Comparison of ENCODE assay signal across 8 mouse cellular contexts in the genomic region with DNA sequence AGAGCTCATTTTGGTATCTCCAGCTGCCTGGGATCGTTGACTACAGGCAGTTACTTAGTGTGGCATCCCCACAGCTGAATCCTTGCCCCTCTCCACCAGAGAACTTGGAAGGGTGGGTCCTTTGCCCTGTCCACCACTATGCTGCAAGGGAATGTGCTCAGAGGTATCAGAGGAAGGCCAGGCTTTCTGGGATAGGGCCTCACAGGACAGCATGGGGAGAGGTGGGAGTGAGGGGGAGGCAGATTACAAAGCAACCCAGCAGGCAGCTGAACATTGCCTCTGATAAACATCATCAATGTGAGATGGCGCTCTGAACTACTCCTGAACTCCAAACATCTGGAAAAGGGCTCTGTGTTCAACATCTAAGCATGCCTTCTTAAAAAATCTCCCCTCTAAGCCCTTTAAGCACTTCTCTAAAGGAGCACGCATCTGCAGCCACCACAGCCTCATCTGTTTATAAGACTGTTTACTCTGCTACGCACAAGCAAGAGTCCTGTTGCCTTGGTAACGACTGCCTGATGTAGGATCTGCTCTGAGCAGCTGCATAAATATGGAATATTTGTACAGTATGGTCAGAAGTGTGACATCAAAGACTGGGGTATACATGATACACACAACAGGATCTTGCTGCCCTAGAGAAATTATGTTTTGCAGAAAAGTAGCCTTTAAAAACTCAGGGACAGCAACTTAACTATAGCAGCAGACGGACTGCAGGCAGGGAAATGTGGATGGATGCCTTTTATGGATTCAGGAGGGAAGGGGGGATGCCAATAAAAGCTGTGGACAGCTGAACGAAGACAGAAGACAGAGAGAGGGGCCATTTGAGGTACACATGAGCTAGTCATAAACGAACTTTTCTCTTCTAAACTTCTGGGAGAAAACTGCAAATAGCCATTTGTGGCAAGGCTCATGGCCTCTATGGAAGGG.
DNase-seq lines count a peak whose midpoint lies in the region; ATAC-seq and TF ChIP-seq lines count a peak whose summit lies in the region.

No protein-coding gene starts in this region.

- no peaks in the 10 kb centered on the region for H3K9me3 ChIP-seq in forebrain, embryonic 12.5 days
- H3K9me3 ChIP-seq in forebrain, embryonic 11.5 days (ENCODE audit: control insufficient read depth, low read length) = no peaks in the 10 kb centered on the region
- no peaks in the 10 kb centered on the region for H3K9me3 ChIP-seq in hindbrain, embryonic 16.5 days (ENCODE audit: control insufficient read depth, low read length)
- no peaks in the 10 kb centered on the region for H3K9me3 ChIP-seq in midbrain, embryonic 16.5 days (replicated peaks; ENCODE audit: control insufficient read depth, low read length, poor library complexity, severe bottlenecking)

- TF ChIP-seq CTCF in cortical plate, adult 2 months (IDR thresholded peaks at IDR 0.05; ENCODE audit: extremely low read depth, insufficient read depth, low read length) = no peak

- H3K4me2 ChIP-seq in forebrain, embryonic 12.5 days = 0 out of 2 replicates have a peak overlapping the region, but pooled peaks have one; percentile 4
- H3K4me2 ChIP-seq in forebrain, embryonic 11.5 days (ENCODE audit: low read depth, low read length, severe bottlenecking) = no peak overlapping the region
- no peak overlapping the region for H3K4me2 ChIP-seq in hindbrain, embryonic 16.5 days (ENCODE audit: low read length)
- 0 out of 2 replicates have a peak overlapping the region, but pooled peaks have one; percentile 9 for H3K4me2 ChIP-seq in midbrain, embryonic 16.5 days (ENCODE audit: low read length)

- TF ChIP-seq POLR2A in cortical plate, adult 2 months (IDR thresholded peaks at IDR 0.05; ENCODE audit: extremely low read depth, insufficient read depth, low read length) = no peak

- no peaks in the 10 kb centered on the region for H3K27me3 ChIP-seq in forebrain, embryonic 12.5 days
- H3K27me3 ChIP-seq in forebrain, embryonic 11.5 days (ENCODE audit: control insufficient read depth, insufficient read depth, low read length) = no peaks in the 10 kb centered on the region
- H3K27me3 ChIP-seq in hindbrain, embryonic 16.5 days (replicated peaks; ENCODE audit: control insufficient read depth, insufficient read depth, low read length) = no peaks in the 10 kb centered on the region
- H3K27me3 ChIP-seq in midbrain, embryonic 16.5 days (ENCODE audit: control insufficient read depth, insufficient read depth, low read depth, low read length) = no peaks in the 10 kb centered on the region

- H3K36me3 ChIP-seq in forebrain, embryonic 12.5 days (replicated peaks) = 0 out of 2 replicates have a peak, but pooled peaks cover 10% of the 10 kb centered on the region
- H3K36me3 ChIP-seq in forebrain, embryonic 11.5 days (ENCODE audit: control insufficient read depth, insufficient read depth, low read length) = no peaks in the 10 kb centered on the region
- peaks cover 15% of the 10 kb centered on the region for H3K36me3 ChIP-seq in hindbrain, embryonic 16.5 days (ENCODE audit: control insufficient read depth, insufficient read depth, low read length)
- H3K36me3 ChIP-seq in midbrain, embryonic 16.5 days (ENCODE audit: control insufficient read depth, insufficient read depth, low read length) = peaks cover 20% of the 10 kb centered on the region

- no peak for DNase-seq in forebrain, embryonic 11.5 days (ENCODE audit: low spot score)
- DNase-seq in ovary, postnatal 14 days (ENCODE audit: low spot score) = no peak
- no peak for DNase-seq in thymus, postnatal 10 days (ENCODE audit: low spot score in 2 of 2)
- DNase-seq in cerebellum, adult 11 months = no peak

- 55% methylated on average over 8 of the region's 8 CpGs for WGBS in forebrain, embryonic 12.5 days
- WGBS in forebrain, embryonic 11.5 days = 68% methylated on average over 8 of the region's 8 CpGs
- WGBS in hindbrain, embryonic 16.5 days = 38% methylated on average over 8 of the region's 8 CpGs
- 32% methylated on average over 8 of the region's 8 CpGs for WGBS in midbrain, embryonic 16.5 days

- H3K4me1 ChIP-seq in forebrain, embryonic 12.5 days = peaks cover 16% of the 10 kb centered on the region
- H3K4me1 ChIP-seq in forebrain, embryonic 11.5 days (replicated peaks; ENCODE audit: control insufficient read depth, insufficient read depth, low read length) = no peaks in the 10 kb centered on the region
- peaks cover 13% of the 10 kb centered on the region for H3K4me1 ChIP-seq in cortical plate, adult 2 months (ENCODE audit: control insufficient read depth, insufficient read depth, low read length)
- peaks cover 8% of the 10 kb centered on the region for H3K4me1 ChIP-seq in hindbrain, embryonic 16.5 days (ENCODE audit: control insufficient read depth, insufficient read depth, low read depth, low read length)
- H3K4me1 ChIP-seq in midbrain, embryonic 16.5 days (ENCODE audit: control insufficient read depth, insufficient read depth, low read length) = peaks cover 19% of the 10 kb centered on the region

- H3K9ac ChIP-seq in forebrain, embryonic 12.5 days = no peak overlapping the region
- no peak overlapping the region for H3K9ac ChIP-seq in forebrain, embryonic 11.5 days (ENCODE audit: low read length)
- H3K9ac ChIP-seq in hindbrain, embryonic 16.5 days (ENCODE audit: low read depth, low read length) = no peak overlapping the region
- H3K9ac ChIP-seq in midbrain, embryonic 16.5 days (ENCODE audit: low read depth, low read length) = no peak overlapping the region; the same call in 1 of the 2 replicates

- ATAC-seq in forebrain, embryonic 12.5 days (ENCODE audit: low FRiP score) = peak; percentile 74
- ATAC-seq in forebrain, embryonic 11.5 days (replicated peaks; ENCODE audit: low FRiP score) = no peak
- peak; percentile 91 for ATAC-seq in hindbrain, embryonic 16.5 days
- ATAC-seq in midbrain, embryonic 16.5 days = peak; percentile 97

- H3K4me3 ChIP-seq in forebrain, embryonic 12.5 days (replicated peaks) = no peak overlapping the region
- H3K4me3 ChIP-seq in forebrain, embryonic 11.5 days (ENCODE audit: low read depth, low read length) = no peak overlapping the region
- no peak overlapping the region for H3K4me3 ChIP-seq in cortical plate, adult 2 months (ENCODE audit: insufficient read depth, low read length)
- H3K4me3 ChIP-seq in hindbrain, embryonic 16.5 days (ENCODE audit: low read length) = no peak overlapping the region
- H3K4me3 ChIP-seq in midbrain, embryonic 16.5 days (ENCODE audit: low read depth, low read length) = no peak overlapping the region

- peak overlapping the region; percentile 60 for H3K27ac ChIP-seq in forebrain, embryonic 12.5 days
- H3K27ac ChIP-seq in forebrain, embryonic 11.5 days (ENCODE audit: low read depth, low read length) = no peak overlapping the region
- H3K27ac ChIP-seq in cortical plate, adult 2 months (ENCODE audit: insufficient read depth, low read length) = peak overlapping the region; percentile 18; the same call in 1 of the 2 replicates
- H3K27ac ChIP-seq in hindbrain, embryonic 16.5 days (ENCODE audit: low read depth, low read length) = no peak overlapping the region; the same call in 1 of the 2 replicates
- peak overlapping the region; percentile 77 for H3K27ac ChIP-seq in midbrain, embryonic 16.5 days (ENCODE audit: low read length)

Comparison
In these comparisons a context has a peak if more than half of its experiments do, and no peak if none do; other contexts are left out.
1. H3K27ac ChIP-seq: peak in forebrain, embryonic 12.5 days (single experiment), cortical plate, adult 2 months (single experiment) and midbrain, embryonic 16.5 days (single experiment); none in forebrain, embryonic 11.5 days (single experiment) and hindbrain, embryonic 16.5 days (single experiment).
2. H3K4me2 ChIP-seq: peak in forebrain, embryonic 12.5 days (single experiment) and midbrain, embryonic 16.5 days (single experiment); none in forebrain, embryonic 11.5 days (single experiment) and hindbrain, embryonic 16.5 days (single experiment).